Mouse (Mus musculus): ENCODE data around the gene Hif3a.
"Not testable (repeated sequence)": the region's sequence is repeated elsewhere in the genome, so short reads cannot be mapped to it uniquely, and the experiment has no call there.

Gene Hif3a

GRCm38 (mm10) chr7:17062389-17062788, at the start of gene Hif3a:
Gene Hif3a (minus strand): TSS chr7:17062427.
- DNase-seq (ENCODE audit: low read depth, low spot score) = no peak

- not testable (repeated sequence) for DNase-seq (ENCODE audit: low read depth, low spot score)
Measured at GRCm38 (mm10) chr7:17101631-17102030, 39.4 kb upstream of the Hif3a start.

- DNase-seq (ENCODE audit: low read depth, low spot score) = no peak
Measured at GRCm38 (mm10) chr7:17091280-17091679, 29.1 kb upstream of the Hif3a start.

- DNase-seq (ENCODE audit: low read depth, low spot score) = peak; percentile 1
Measured at GRCm38 (mm10) chr7:17090058-17090585, 27.9 kb upstream of the Hif3a start.

- no peak for DNase-seq (ENCODE audit: low read depth, low spot score)
Measured at GRCm38 (mm10) chr7:17087731-17088130, 25.5 kb upstream of the Hif3a start.

- DNase-seq (ENCODE audit: low read depth, low spot score) = no peak
Measured at GRCm38 (mm10) chr7:17082766-17083165, 20.5 kb upstream of the Hif3a start.

GRCm38 (mm10) chr7:17078076-17078654, 15.9 kb upstream of the Hif3a start:
- DNase-seq (ENCODE audit: low read depth, low spot score) = no peak

- no peak for DNase-seq (ENCODE audit: low read depth, low spot score)
Measured at GRCm38 (mm10) chr7:17076542-17076941, 14.3 kb upstream of the Hif3a start.

- DNase-seq (ENCODE audit: low read depth, low spot score) = no peak
Measured at GRCm38 (mm10) chr7:17073904-17074615, 11.8 kb upstream of the Hif3a start, which contains the start of gene Psg16. Gene Psg16 (plus strand): TSS chr7:17074040.

- no peak for DNase-seq (ENCODE audit: low read depth, low spot score)
Measured at GRCm38 (mm10) chr7:17073513-17073903, 11.3 kb upstream of the Hif3a start.

- not testable (repeated sequence) for DNase-seq (ENCODE audit: low read depth, low spot score)
Measured at GRCm38 (mm10) chr7:17067651-17068050, 5.4 kb upstream of the Hif3a start.

- no peak for DNase-seq (ENCODE audit: low read depth, low spot score)
Measured at GRCm38 (mm10) chr7:17067000-17067399, 4.8 kb upstream of the Hif3a start.

- no peak for DNase-seq (ENCODE audit: low read depth, low spot score)
Measured at GRCm38 (mm10) chr7:17066412-17066811, 4.2 kb upstream of the Hif3a start.

- no peak for DNase-seq (ENCODE audit: low read depth, low spot score)
Measured at GRCm38 (mm10) chr7:17065620-17066019, 3.4 kb upstream of the Hif3a start.

GRCm38 (mm10) chr7:17062845-17063244, 618 bp upstream of the Hif3a start:
- no peak for DNase-seq (ENCODE audit: low read depth, low spot score)

- DNase-seq (ENCODE audit: low read depth, low spot score) = no peak
Measured at GRCm38 (mm10) chr7:17060782-17061605, 1.2 kb downstream of the Hif3a start.

GRCm38 (mm10) chr7:17060031-17060781, 2.0 kb downstream of the Hif3a start:
- DNase-seq (ENCODE audit: low read depth, low spot score) = no peak

GRCm38 (mm10) chr7:17059463-17059844, 2.8 kb downstream of the Hif3a start:
- no peak for DNase-seq (ENCODE audit: low read depth, low spot score)

- no peak for DNase-seq (ENCODE audit: low read depth, low spot score)
Measured at GRCm38 (mm10) chr7:17058816-17059462, 3.3 kb downstream of the Hif3a start.

- DNase-seq (ENCODE audit: low read depth, low spot score) = no peak
Measured at GRCm38 (mm10) chr7:17058071-17058689, 4.0 kb downstream of the Hif3a start.

All from telencephalon, adult 2 months (tissue).